Mouse (Mus musculus): ENCODE measurements around the gene R3hdml.
"Not testable (repeated sequence)": the region's sequence is repeated elsewhere in the genome, so short reads cannot be mapped to it uniquely, and the experiment has no call there.

Gene R3hdml

GRCm38 (mm10) chr2:163492018-163492417, at the start of gene R3hdml:
Gene R3hdml, plus strand, starts transcription at chr2:163492318.
- no peak for DNase-seq (ENCODE audit: low spot score in 2 of 2)

- DNase-seq (ENCODE audit: low spot score in 2 of 2) = no peak
Observed at GRCm38 (mm10) chr2:163443543-163443942, 48.6 kb upstream of the R3hdml start.

DNA sequence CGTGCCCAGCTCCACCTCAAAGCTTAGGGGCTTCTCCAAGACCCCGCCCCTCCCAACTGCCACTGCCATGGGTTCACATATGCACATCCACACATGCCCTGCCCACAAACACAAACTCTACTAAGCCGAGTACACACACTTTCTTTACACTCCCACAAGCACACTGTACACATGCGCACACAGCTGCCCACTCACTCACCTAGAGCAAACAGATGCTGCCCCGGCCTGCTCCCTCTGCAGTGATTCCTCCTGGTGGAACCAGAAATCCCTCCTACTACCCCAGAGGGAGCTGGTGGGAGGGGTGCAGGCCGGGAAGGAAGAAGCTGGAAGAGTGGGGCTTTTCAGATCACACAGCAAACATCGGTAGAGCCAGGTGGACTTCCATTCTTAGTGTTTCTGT, 48.1 kb upstream of the R3hdml start:
- DNase-seq (ENCODE audit: low spot score in 2 of 2) = no peak

GRCm38 (mm10) chr2:163447375-163447774, 44.7 kb upstream of the R3hdml start:
- no peak for DNase-seq (ENCODE audit: low spot score in 2 of 2)

DNA sequence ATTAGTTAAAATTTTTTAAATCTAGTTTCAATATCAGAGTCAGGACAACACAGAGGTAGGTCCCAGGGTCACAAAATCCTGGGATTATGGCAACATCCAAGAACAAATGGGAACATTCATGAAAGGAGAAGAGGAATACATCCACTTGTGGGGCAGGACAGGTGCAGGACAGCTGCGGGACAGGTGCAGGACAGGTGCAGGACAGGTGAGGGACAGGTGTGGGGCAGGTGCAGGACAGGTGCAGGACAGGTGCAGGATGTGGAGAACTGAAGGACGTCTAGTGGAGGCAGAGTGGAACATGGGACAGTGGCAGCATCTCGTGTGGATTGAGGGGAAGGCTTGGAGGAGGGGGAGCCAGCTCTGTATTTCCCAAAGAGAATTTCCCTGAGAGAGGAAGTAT, 42.8 kb upstream of the R3hdml start:
- DNase-seq (ENCODE audit: low spot score in 2 of 2) = no peak

DNA sequence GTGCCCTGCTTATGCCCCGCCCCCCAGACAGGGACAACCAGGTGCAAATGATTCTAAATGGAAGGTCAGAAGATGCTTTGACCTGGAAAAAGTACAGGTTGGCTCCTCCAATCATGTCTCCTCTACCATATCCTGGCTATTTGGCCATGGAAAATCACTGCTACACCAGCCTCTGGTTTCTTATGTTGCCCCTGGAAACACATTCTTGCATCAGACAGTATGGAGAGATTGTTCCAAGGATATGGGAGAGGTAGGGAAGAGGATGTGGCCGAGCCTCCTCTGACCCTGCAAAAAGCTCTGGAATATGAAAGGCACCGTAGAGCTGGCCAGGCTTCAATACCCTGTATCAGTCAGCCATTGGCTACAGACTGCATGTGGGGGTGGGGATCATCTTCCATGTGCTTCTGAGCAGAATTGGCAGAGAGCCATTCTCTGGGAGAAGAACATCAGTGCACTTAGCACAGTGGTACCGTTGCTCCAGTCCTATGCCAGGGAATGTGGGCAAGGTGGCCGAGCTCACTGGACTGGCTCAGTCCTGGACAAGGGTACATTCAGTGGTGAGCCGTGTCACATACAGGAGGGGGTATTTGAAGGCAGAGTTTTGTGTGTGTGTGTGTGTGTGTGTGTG, 41.3 kb upstream of the R3hdml start:
- no peak for DNase-seq (ENCODE audit: low spot score in 2 of 2)

GRCm38 (mm10) chr2:163452738-163453137, 39.4 kb upstream of the R3hdml start:
- DNase-seq (ENCODE audit: low spot score in 2 of 2) = no peak

- DNase-seq (ENCODE audit: low spot score in 2 of 2) = no peak
Observed at GRCm38 (mm10) chr2:163453378-163453777, 38.7 kb upstream of the R3hdml start.

- DNase-seq (ENCODE audit: low spot score in 2 of 2) = no peak
Observed at GRCm38 (mm10) chr2:163458539-163459265, 33.4 kb upstream of the R3hdml start.

DNA sequence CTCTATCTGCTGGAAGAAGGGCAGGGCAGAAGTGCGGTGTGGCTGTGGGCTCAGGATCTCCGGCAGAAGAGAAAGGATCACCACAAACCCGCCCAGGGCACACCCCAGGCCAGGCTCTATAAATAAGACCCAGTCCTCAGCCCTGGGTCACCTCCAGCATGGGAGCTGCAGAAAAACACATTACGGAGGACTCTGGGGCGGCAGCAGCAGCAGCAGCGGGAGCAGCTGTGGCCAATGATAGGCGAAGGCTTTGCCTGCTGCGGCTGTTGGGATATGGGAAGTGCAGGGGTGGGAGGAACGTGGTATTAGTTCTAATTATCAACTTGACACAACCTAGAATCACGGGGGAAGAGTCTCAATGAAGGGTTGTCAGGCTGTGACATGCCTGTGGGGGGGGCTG, 32.7 kb upstream of the R3hdml start:
- no peak for DNase-seq (ENCODE audit: low spot score in 2 of 2)

DNA sequence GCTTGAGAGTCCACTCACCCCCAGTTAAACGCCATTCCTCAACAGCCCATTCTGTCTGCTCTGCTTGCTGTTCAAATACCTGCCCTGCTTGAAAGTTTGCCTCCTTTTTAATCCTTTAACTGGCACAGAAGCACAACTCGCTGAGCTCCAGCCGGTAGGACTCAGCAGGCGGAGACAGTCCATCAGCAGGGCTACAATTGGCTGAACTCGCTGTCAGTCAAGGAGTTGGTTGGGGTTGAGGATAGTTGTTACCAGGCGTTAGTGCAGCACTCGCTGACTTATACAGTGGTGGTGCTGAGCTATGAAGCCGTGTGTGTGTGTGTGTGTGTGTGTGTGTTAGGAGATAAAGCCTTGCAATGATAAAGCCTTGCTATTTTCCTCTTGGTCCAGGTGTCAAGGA, 31.5 kb upstream of the R3hdml start:
- no peak for DNase-seq (ENCODE audit: low spot score in 2 of 2)

- not testable (repeated sequence) for DNase-seq (ENCODE audit: low spot score in 2 of 2)
Observed at GRCm38 (mm10) chr2:163461307-163461706, 30.8 kb upstream of the R3hdml start.

GRCm38 (mm10) chr2:163462386-163462785, 29.7 kb upstream of the R3hdml start:
- no peak for DNase-seq (ENCODE audit: low spot score in 2 of 2)

- no peak for DNase-seq (ENCODE audit: low spot score in 2 of 2)
Observed at GRCm38 (mm10) chr2:163462801-163463200, 29.3 kb upstream of the R3hdml start.

- DNase-seq (ENCODE audit: low spot score in 2 of 2) = no peak
Observed at GRCm38 (mm10) chr2:163463251-163463769, 28.8 kb upstream of the R3hdml start.

GRCm38 (mm10) chr2:163463998-163464397, 28.1 kb upstream of the R3hdml start:
- DNase-seq (ENCODE audit: low spot score in 2 of 2) = no peak

DNA sequence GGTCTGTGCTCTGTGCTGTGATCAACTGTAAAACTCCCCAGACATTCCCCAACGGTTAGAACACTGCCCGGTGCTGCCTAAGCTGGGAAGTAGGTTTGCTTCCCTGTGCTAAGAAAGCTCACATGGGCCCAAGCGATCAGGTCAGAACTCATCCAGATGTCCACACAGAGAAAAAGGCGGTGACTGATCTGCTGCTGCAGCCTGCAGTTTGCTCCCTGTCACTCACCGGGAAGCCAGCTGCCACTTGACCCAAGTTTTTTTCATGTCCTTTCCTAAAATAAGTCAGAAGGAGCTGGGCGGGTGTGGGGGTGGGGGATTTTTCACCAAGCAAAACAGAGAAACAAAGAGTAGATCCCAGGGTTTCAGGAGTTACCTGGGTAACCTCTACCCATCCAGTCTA, 27.6 kb upstream of the R3hdml start:
- DNase-seq (ENCODE audit: low spot score in 2 of 2) = no peak

GRCm38 (mm10) chr2:163466771-163467170, 25.3 kb upstream of the R3hdml start:
- DNase-seq (ENCODE audit: low spot score in 2 of 2) = no peak

DNA sequence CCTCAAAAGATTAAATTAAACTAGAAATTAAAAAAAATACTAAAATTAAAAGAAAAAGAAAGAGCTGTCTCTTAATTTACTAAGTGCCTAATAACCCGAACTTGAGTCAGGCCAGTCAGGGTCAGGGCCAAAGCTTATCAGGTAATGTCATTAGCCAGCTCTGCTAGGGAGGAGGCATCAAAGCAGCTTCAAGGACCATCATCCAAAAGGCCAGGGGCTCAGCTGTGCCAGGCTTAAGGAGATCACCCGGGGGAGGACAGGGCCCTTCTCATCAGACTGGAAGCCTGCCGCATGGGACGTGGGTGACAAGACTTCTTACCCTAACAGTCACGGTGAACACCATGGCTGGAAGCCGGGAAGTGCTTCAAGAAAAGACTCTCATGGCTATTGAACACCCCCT, 24.5 kb upstream of the R3hdml start:
- no peak for DNase-seq (ENCODE audit: low spot score in 2 of 2)

- DNase-seq (ENCODE audit: low spot score in 2 of 2) = no peak
Observed at GRCm38 (mm10) chr2:163468866-163469265, 23.3 kb upstream of the R3hdml start.

GRCm38 (mm10) chr2:163469711-163470110, 22.4 kb upstream of the R3hdml start:
- no peak for DNase-seq (ENCODE audit: low spot score in 2 of 2)

- no peak for DNase-seq (ENCODE audit: low spot score in 2 of 2)
Observed at GRCm38 (mm10) chr2:163471136-163471535, 21.0 kb upstream of the R3hdml start.

Data from cerebellum, postnatal 4 days (tissue).